Mouse (Mus musculus) hindbrain, embryonic 10.5 days (tissue): ENCODE results near the gene Ripk3. TPM values are rescaled to one million over a fixed set of nuclear protein-coding genes. Genes with fewer than 3 reads are reported as not detected.

Source experiments
- DNase-seq: peaks from one replicate; pipeline ENCODE4 v3.0.0-alpha.2; 2017; ENCODE audit warnings: low spot score
- H3K27ac ChIP-seq: fragments of 300-500 bp; sonication (generic); 2 replicates; pipeline ENCODE4 v1.5.1; 2016; ENCODE audit warnings: mild to moderate bottlenecking, moderate library complexity
- H3K27me3 ChIP-seq: fragments of 300-500 bp; sonication (generic); 2 replicates; pipeline ENCODE4 v1.6.1; 2016; ENCODE audit warnings: mild to moderate bottlenecking; ENCODE audit not compliant: poor library complexity, insufficient read depth, severe bottlenecking
- H3K36me3 ChIP-seq: fragments of 300-500 bp; sonication (generic); 2 replicates; pipeline ENCODE4 v1.6.1; 2016; ENCODE audit warnings: mild to moderate bottlenecking, moderate library complexity
- H3K4me1 ChIP-seq: fragments of 300-500 bp; sonication (generic); replicated peaks from 2 replicates; pipeline ENCODE4 v1.6.1; 2016; ENCODE audit warnings: mild to moderate bottlenecking
- H3K4me3 ChIP-seq: fragments of 300-500 bp; sonication (generic); 2 replicates; pipeline ENCODE4 v1.5.1; 2016; ENCODE audit warnings: mild to moderate bottlenecking, moderate library complexity
- H3K9me3 ChIP-seq: fragments of 300-500 bp; sonication (generic); 2 replicates; pipeline ENCODE4 v1.6.1; 2016; ENCODE audit warnings: mild to moderate bottlenecking, moderate library complexity
- WGBS: fragments of 180-500 bp; shearing (Covaris S2); methylation state at CpG from one replicate; pipeline ENCODE4 v1.1.7; 2016; 5-methylcytosine and 5-hydroxymethylcytosine counted together
- polyA plus RNA-seq: library from polyadenylated mRNA; unstranded; fragments of >200 nt; fragmentation: Nextera tagmentation; extraction: Ambion mirVana; gene quantifications from 2 replicates; pipeline ENCODE4 v1.2.1, GENCODE M21; 2016

Ripk3 gene
- 11.9 and 14.4 TPM in 2 replicates for polyA plus RNA-seq

GRCm38 (mm10) chr14:55788256-55789050, at the start of gene Ripk3:
TSS of gene Ripk3 (minus strand) at chr14:55788865.
- peak; percentile 30 for DNase-seq
- Histone ChIP-seq H3K36me3 (no peaks in the 10 kb centered on the region), H3K27me3 (peaks cover 74% of the 10 kb centered on the region), H3K4me1 (peaks cover 19% of the 10 kb centered on the region), H3K4me3 (peak within 1 kb of the TSS; percentile 45), H3K9me3 (no peaks in the 10 kb centered on the region), H3K27ac (0 out of 2 replicates have a peak within 1 kb of the TSS, but pooled peaks have one; percentile 6)
- WGBS = 5% methylated on average over 40 of the region's 40 CpGs

- no peak for DNase-seq
- no peaks in the 10 kb centered on the region for H3K27me3 ChIP-seq
- no peaks in the 10 kb centered on the region for H3K9me3 ChIP-seq
- H3K4me3 ChIP-seq = no peak overlapping the region
- no peak overlapping the region for H3K27ac ChIP-seq
- H3K36me3 ChIP-seq = no peaks in the 10 kb centered on the region; the same call in 1 of the 2 replicates
- WGBS = 87% methylated on average over 5 of the region's 5 CpGs
- peaks cover 32% of the 10 kb centered on the region; the same call in 1 of the 2 replicates for H3K4me1 ChIP-seq
Observed at GRCm38 (mm10) chr14:55838312-55838711, 49.6 kb upstream of the Ripk3 start.

DNA sequence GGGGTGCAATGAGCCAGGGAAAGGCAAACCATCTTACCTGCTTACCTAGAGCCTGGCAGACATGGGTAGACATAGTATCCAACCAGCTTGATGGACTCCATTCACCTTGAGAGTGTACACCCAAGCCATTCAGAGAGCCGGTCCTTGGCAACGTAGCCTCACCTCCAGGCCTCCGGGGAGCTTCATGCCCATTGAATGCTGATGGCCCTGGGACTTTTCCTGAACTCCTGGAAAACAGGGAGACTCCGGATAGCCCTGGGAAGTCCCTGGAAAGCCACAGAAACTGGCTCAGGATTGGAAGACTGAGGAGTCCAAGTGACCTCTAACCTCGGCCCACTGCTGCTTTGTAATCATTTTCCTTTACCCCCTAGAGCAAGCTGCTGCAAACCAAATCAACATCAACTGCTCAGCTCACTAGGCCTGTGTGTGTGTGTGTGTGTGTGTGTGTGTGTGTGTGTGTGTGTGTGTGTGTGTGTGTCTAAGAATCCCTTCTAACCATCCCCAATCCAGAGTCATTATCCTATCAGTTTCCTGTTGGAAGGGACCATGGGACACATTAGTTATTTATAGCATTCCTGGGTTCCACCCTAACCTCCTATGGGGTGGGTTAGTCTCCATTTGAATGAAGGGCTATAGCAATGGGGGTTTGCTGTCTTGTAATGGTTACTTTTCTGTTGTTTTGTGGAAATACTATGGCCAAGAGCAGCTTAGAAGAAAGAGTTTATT, 46.3 kb upstream of the Ripk3 start:
- Histone ChIP-seq H3K4me3 (no peak overlapping the region), H3K4me1 (peaks cover 21% of the 10 kb centered on the region; the same call in 1 of the 2 replicates), H3K9me3 (no peaks in the 10 kb centered on the region), H3K27me3 (no peaks in the 10 kb centered on the region), H3K27ac (0 out of 2 replicates have a peak overlapping the region, but pooled peaks have one; percentile 12), H3K36me3 (peaks cover 22% of the 10 kb centered on the region)
- 68% methylated on average over 5 of the region's 5 CpGs for WGBS
- DNase-seq = no peak

GRCm38 (mm10) chr14:55833126-55833525, 44.5 kb upstream of the Ripk3 start:
- Histone ChIP-seq H3K36me3 (peaks cover 29% of the 10 kb centered on the region), H3K4me3 (no peak overlapping the region), H3K27me3 (peaks cover 7% of the 10 kb centered on the region), H3K27ac (no peak overlapping the region), H3K9me3 (no peaks in the 10 kb centered on the region), H3K4me1 (peaks cover 29% of the 10 kb centered on the region)
- no peak for DNase-seq
- WGBS = 82% methylated on average over 4 of the region's 4 CpGs

- H3K9me3 ChIP-seq = no peaks in the 10 kb centered on the region
- H3K27ac ChIP-seq = no peak overlapping the region
- DNase-seq = no peak
- H3K4me3 ChIP-seq = no peak overlapping the region
- WGBS = 87% methylated on average over 4 of the region's 4 CpGs
- peaks cover 35% of the 10 kb centered on the region for H3K27me3 ChIP-seq
- H3K36me3 ChIP-seq = peaks cover 29% of the 10 kb centered on the region
- H3K4me1 ChIP-seq = peaks cover 49% of the 10 kb centered on the region
Observed at GRCm38 (mm10) chr14:55830331-55830730, 41.7 kb upstream of the Ripk3 start.

DNA sequence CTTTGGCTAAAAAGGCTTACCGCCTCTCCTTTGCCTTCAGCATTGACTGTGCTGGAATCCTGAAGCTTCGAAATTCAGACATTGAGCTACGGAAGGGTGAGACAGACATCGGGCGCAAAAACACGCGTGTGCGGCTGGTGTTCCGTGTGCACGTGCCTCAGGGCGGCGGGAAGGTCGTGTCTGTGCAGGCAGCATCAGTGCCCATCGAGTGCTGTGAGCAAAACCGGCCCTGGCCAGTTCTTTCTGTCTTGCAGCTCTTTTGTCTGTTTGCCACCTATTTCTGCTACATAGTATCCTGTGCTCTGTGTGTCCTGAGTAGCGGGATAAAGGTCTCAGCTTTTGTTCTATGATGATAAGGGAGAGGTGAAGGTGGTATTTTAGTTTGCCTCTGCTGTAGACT, 41.2 kb upstream of the Ripk3 start:
- H3K27me3 ChIP-seq = peaks cover 38% of the 10 kb centered on the region
- peaks cover 52% of the 10 kb centered on the region for H3K4me1 ChIP-seq
- no peak overlapping the region for H3K4me3 ChIP-seq
- 92% methylated on average over 16 of the region's 16 CpGs for WGBS
- no peak for DNase-seq
- H3K9me3 ChIP-seq = no peaks in the 10 kb centered on the region
- H3K27ac ChIP-seq = no peak overlapping the region
- peaks cover 29% of the 10 kb centered on the region for H3K36me3 ChIP-seq

GRCm38 (mm10) chr14:55828716-55829263, 40.1 kb upstream of the Ripk3 start:
- Histone ChIP-seq H3K27me3 (peaks cover 38% of the 10 kb centered on the region), H3K4me3 (no peak overlapping the region), H3K27ac (peak overlapping the region; percentile 45), H3K36me3 (peaks cover 29% of the 10 kb centered on the region), H3K9me3 (no peaks in the 10 kb centered on the region), H3K4me1 (peaks cover 56% of the 10 kb centered on the region)
- 39% methylated on average over 3 of the region's 3 CpGs for WGBS
- DNase-seq = peak; percentile 30

- DNase-seq = peak; percentile 57
- WGBS = 7% methylated on average over 41 of the region's 41 CpGs
- Histone ChIP-seq H3K27me3 (peaks cover 38% of the 10 kb centered on the region), H3K4me3 (peak overlapping the region; percentile 70), H3K36me3 (peaks cover 21% of the 10 kb centered on the region), H3K27ac (peak overlapping the region; percentile 96), H3K4me1 (peaks cover 69% of the 10 kb centered on the region), H3K9me3 (no peaks in the 10 kb centered on the region)
Observed at GRCm38 (mm10) chr14:55826551-55827340, 38.1 kb upstream of the Ripk3 start.

GRCm38 (mm10) chr14:55826142-55826541, 37.5 kb upstream of the Ripk3 start:
- no peak for DNase-seq

GRCm38 (mm10) chr14:55825216-55826051, 36.8 kb upstream of the Ripk3 start:
- peaks cover 12% of the 10 kb centered on the region for H3K36me3 ChIP-seq
- DNase-seq = peak; percentile 74
- peaks cover 38% of the 10 kb centered on the region for H3K27me3 ChIP-seq
- no peaks in the 10 kb centered on the region for H3K9me3 ChIP-seq
- H3K27ac ChIP-seq = peak overlapping the region; percentile 96
- under 1% methylated on average over 30 of the region's 37 CpGs for WGBS
- H3K4me1 ChIP-seq = peaks cover 69% of the 10 kb centered on the region
- H3K4me3 ChIP-seq = peak overlapping the region; percentile 70

More at GRCm38 (mm10) chr14:55826142-55826541, 37.5 kb upstream of the Ripk3 start:
- Histone ChIP-seq H3K4me3 (peak overlapping the region; percentile 70), H3K27me3 (peaks cover 38% of the 10 kb centered on the region), H3K27ac (peak overlapping the region; percentile 96), H3K36me3 (peaks cover 19% of the 10 kb centered on the region), H3K4me1 (peaks cover 69% of the 10 kb centered on the region), H3K9me3 (no peaks in the 10 kb centered on the region)
- WGBS = 2% methylated on average over 15 of the region's 15 CpGs

DNA sequence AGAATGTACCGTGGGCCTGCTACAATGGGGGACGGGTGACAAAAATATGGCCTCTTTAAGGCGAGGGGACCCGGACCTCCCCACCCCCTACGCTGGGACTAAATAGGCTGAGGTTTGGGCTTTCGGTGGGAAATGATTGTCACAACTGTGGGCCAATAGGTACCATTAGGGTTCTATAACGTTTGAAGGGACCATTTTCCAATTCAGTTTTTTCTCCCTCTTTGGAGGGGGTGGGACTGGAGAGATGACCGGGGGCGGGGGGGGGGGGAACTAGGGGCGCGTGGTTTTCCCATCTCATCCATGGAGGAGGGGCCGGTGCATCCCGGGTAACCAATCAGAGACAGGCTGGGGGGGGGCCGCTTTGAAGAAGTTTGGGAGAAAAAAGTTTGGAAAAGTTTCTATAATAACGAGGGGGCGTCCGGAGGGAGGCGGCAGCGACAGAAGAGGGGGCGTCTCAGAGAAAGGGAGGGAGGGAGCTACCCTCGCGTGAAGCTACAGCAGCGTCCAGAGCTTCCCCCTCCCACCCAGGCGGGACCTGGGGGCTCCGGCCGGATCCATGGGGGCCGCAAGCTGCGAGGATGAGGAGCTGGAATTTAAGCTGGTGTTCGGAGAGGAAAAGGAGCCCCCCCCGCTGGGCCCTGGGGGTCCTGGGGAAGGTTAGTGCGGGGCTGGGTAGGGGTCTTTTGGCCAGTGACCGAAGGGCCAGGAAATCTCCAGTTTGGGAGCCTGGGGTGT, 36.0 kb upstream of the Ripk3 start:
- peaks cover 38% of the 10 kb centered on the region for H3K27me3 ChIP-seq
- peaks cover 68% of the 10 kb centered on the region for H3K4me1 ChIP-seq
- DNase-seq = peak; percentile 68
- no peaks in the 10 kb centered on the region for H3K9me3 ChIP-seq
- H3K36me3 ChIP-seq = peaks cover 6% of the 10 kb centered on the region
- peak overlapping the region; percentile 70 for H3K4me3 ChIP-seq
- 2% methylated on average over 32 of the region's 32 CpGs for WGBS
- H3K27ac ChIP-seq = peak overlapping the region; percentile 96
